Mouse (Mus musculus) MEL (cell line): Measurements from ENCODE around the gene Slc22a26. TPM values are rescaled to one million over a fixed set of nuclear protein-coding genes. Genes with fewer than 3 reads are reported as not detected.

Source experiments
- DNase-seq: peaks from one replicate; pipeline ENCODE4 v3.0.0; 2011; ENCODE audit warnings: low read depth, low spot score
- H3K27ac ChIP-seq: 2 replicates; pipeline ENCODE4 v1.5.1; 2012; ENCODE audit warnings: low read depth, mild to moderate bottlenecking, control low read depth, low read length, moderate library complexity; ENCODE audit not compliant: control insufficient read depth
- H3K27me3 ChIP-seq, 2 experiments: fragments of 150-350 bp in 1 of 2; sonication (generic) in 1 of 2; 2 replicates each; pipeline ENCODE4 v1.6.1; 2012; ENCODE audit warnings: low read length in 2 of 2, mild to moderate bottlenecking in 2 of 2, improper control_type of control experiment in 1 of 2, moderate library complexity in 1 of 2; ENCODE audit not compliant: insufficient read depth in 2 of 2, control insufficient read depth in 1 of 2
- H3K36me3 ChIP-seq, 2 experiments: 2 replicates each; pipeline ENCODE4 v1.6.1; 2012 to 2014; ENCODE audit warnings: low read length in 2 of 2, improper control_type of control experiment in 1 of 2, inconsistent platforms in 1 of 2, mild to moderate bottlenecking in 1 of 2; ENCODE audit not compliant: insufficient read depth in 2 of 2, control insufficient read depth in 1 of 2
- H3K4me1 ChIP-seq, 2 experiments: fragments of 150-350 bp in 1 of 2; sonication (generic) in 1 of 2; 2 replicates each; pipeline ENCODE4 v1.6.1; 2012; ENCODE audit warnings: low read length in 2 of 2, improper control_type of control experiment in 1 of 2, mild to moderate bottlenecking in 1 of 2; ENCODE audit not compliant: insufficient read depth in 2 of 2, control insufficient read depth in 1 of 2
- H3K4me3 ChIP-seq, 2 experiments: fragments of 150-350 bp in 1 of 2; sonication (generic) in 1 of 2; 2 replicates each; pipeline ENCODE4 v1.5.1; 2012; ENCODE audit warnings: low read depth in 2 of 2, low read length in 2 of 2, mild to moderate bottlenecking in 2 of 2, moderate library complexity in 2 of 2, control low read depth in 1 of 2, improper control_type of control experiment in 1 of 2; ENCODE audit not compliant: control insufficient read depth in 1 of 2, insufficient read depth in 1 of 2
- H3K79me2 ChIP-seq: 2 replicates; pipeline ENCODE4 v1.6.1; 2012; ENCODE audit warnings: mild to moderate bottlenecking, low read length, moderate library complexity; ENCODE audit not compliant: control insufficient read depth, poor library complexity, insufficient read depth
- H3K9ac ChIP-seq: 2 replicates; pipeline ENCODE4 v1.6.1; 2012; ENCODE audit warnings: low read depth, mild to moderate bottlenecking, control low read depth, low read length, moderate library complexity; ENCODE audit not compliant: control insufficient read depth, poor library complexity, severe bottlenecking
- H3K9me3 ChIP-seq: fragments of 150-350 bp; sonication (generic); replicated peaks from 2 replicates; pipeline ENCODE4 v1.6.1; 2012; ENCODE audit warnings: mild to moderate bottlenecking, low read length, improper control_type of control experiment, moderate library complexity; ENCODE audit not compliant: insufficient read depth
- BHLHE40 ChIP-seq: IDR thresholded peaks from 2 replicates; pipeline ENCODE4 v1.6.1; 2012; ENCODE audit warnings: low read depth, mild to moderate bottlenecking, inconsistent platforms, low read length, improper control_type of control experiment, borderline replicate concordance
- CHD2 ChIP-seq: IDR thresholded peaks from 2 replicates; pipeline ENCODE4 v1.6.1; 2011; ENCODE audit warnings: low read length, improper control_type of control experiment
- E2F4 ChIP-seq: IDR thresholded peaks from 2 replicates; pipeline ENCODE4 v1.6.1; 2011; ENCODE audit warnings: low read depth, low read length, improper control_type of control experiment, borderline replicate concordance
- ELF1 ChIP-seq: IDR thresholded peaks from 2 replicates; pipeline ENCODE4 v1.6.1; 2014; ENCODE audit warnings: low read depth, mild to moderate bottlenecking, inconsistent platforms, low read length, improper control_type of control experiment, moderate library complexity
- ETS1 ChIP-seq: IDR thresholded peaks from 2 replicates; pipeline ENCODE4 v1.6.1; 2012; ENCODE audit warnings: low read depth, mild to moderate bottlenecking, inconsistent platforms, low read length, improper control_type of control experiment, moderate library complexity
- KAT2A ChIP-seq: conservative IDR thresholded peaks from 2 replicates; pipeline ENCODE4 v1.6.1; 2012; ENCODE audit warnings: low read depth, low read length, improper control_type of control experiment, inconsistent platforms
- MAFK ChIP-seq: IDR thresholded peaks from 2 replicates; pipeline ENCODE4 v1.6.1; 2011; ENCODE audit warnings: low read depth, mild to moderate bottlenecking, low read length, improper control_type of control experiment, borderline replicate concordance
- MAZ ChIP-seq: IDR thresholded peaks from 2 replicates; pipeline ENCODE4 v1.6.1; 2012; ENCODE audit warnings: low read depth, mild to moderate bottlenecking, inconsistent platforms, low read length, improper control_type of control experiment
- MYB ChIP-seq: IDR thresholded peaks from 2 replicates; pipeline ENCODE4 v1.6.1; 2011; ENCODE audit warnings: mild to moderate bottlenecking, low read depth, low read length, improper control_type of control experiment
- MYC ChIP-seq: IDR thresholded peaks from 2 replicates; pipeline ENCODE4 v1.6.1; 2011; ENCODE audit warnings: low read depth, mild to moderate bottlenecking, low read length, improper control_type of control experiment, moderate library complexity
- POLR2AphosphoS2 ChIP-seq: IDR thresholded peaks from 2 replicates; pipeline ENCODE4 v1.6.1; 2011; ENCODE audit warnings: low read length, improper control_type of control experiment
- RAD21 ChIP-seq: IDR thresholded peaks from 2 replicates; pipeline ENCODE4 v1.6.1; 2011; ENCODE audit warnings: mild to moderate bottlenecking, low read depth, low read length, improper control_type of control experiment
- RCOR1 ChIP-seq: IDR thresholded peaks from 2 replicates; pipeline ENCODE4 v1.6.1; 2012; ENCODE audit warnings: low read depth, mild to moderate bottlenecking, inconsistent platforms, low read length, improper control_type of control experiment
- SIN3A ChIP-seq: IDR thresholded peaks from 2 replicates; pipeline ENCODE4 v1.6.1; 2012; ENCODE audit warnings: low read length, improper control_type of control experiment, inconsistent platforms
- SMC3 ChIP-seq: IDR thresholded peaks from 2 replicates; pipeline ENCODE4 v1.6.1; 2011; ENCODE audit warnings: low read depth, low read length, improper control_type of control experiment
- TAL1 ChIP-seq: IDR thresholded peaks from 2 replicates; pipeline ENCODE4 v1.6.1; 2012; ENCODE audit warnings: mild to moderate bottlenecking, inconsistent platforms, low read length, moderate library complexity, mixed read lengths
- TBP ChIP-seq: IDR thresholded peaks from 2 replicates; pipeline ENCODE4 v1.8.0; 2011; ENCODE audit warnings: low read depth, low read length, improper control_type of control experiment
- TCF12 ChIP-seq: IDR thresholded peaks from 2 replicates; pipeline ENCODE4 v1.6.1; 2014; ENCODE audit warnings: low read depth, mild to moderate bottlenecking, inconsistent platforms, low read length, improper control_type of control experiment, moderate library complexity
- USF1 ChIP-seq: IDR thresholded peaks from 2 replicates; pipeline ENCODE4 v1.6.1; 2014; ENCODE audit warnings: low read depth, mild to moderate bottlenecking, inconsistent platforms, low read length, improper control_type of control experiment, moderate library complexity
- ZMIZ1 ChIP-seq: IDR thresholded peaks from 2 replicates; pipeline ENCODE4 v1.6.1; 2012; ENCODE audit warnings: low read depth, mild to moderate bottlenecking, inconsistent platforms, low read length, improper control_type of control experiment, moderate library complexity
- polyA plus RNA-seq, 2 experiments: library from polyadenylated mRNA; stranded (reverse) in 1 of 2; unstranded in 1 of 2; fragments of >175 nt in 1 of 2; fragments of >200 nt in 1 of 2; gene quantifications; 2 replicates each; pipeline versions ENCODE4 v1.2.1 to v1.2.4; 2012; ENCODE audit warnings: low replicate concordance in 2 of 2, low read depth in 1 of 2; ENCODE audit not compliant: insufficient read length in 2 of 2, insufficient read depth in 1 of 2, missing spikeins in 1 of 2
- total RNA-seq: library from RNA; depleted of rRNA; stranded (reverse); fragments of 300-350 nt; gene quantifications from 2 replicates; pipeline ENCODE4 v1.2.3, GENCODE M21; 2012; rRNA removed

The Slc22a26 gene
- total RNA-seq (not detected in 2 replicates), polyA plus RNA-seq (not detected)

GRCm38 (mm10) chr19:7802571-7802970 is at the start of gene Slc22a26:
Gene Slc22a26, minus strand, starts transcription at chr19:7802667.
- no peak for DNase-seq
- no peak within 1 kb of the TSS for H3K27ac ChIP-seq
- no peak within 1 kb of the TSS for H3K9ac ChIP-seq
- no peak within 1 kb of the TSS for H3K4me3 ChIP-seq
- no peak for TF ChIP-seq E2F4
- no peak for TF ChIP-seq MAFK
- no peak for TF ChIP-seq ELF1
- no peak for TF ChIP-seq USF1
- no peak for TF ChIP-seq KAT2A
- no peak for TF ChIP-seq BHLHE40
- TF ChIP-seq SMC3 = no peak
- no peak for TF ChIP-seq RCOR1
- TF ChIP-seq MYB = no peak
- no peak for TF ChIP-seq ZMIZ1
- no peak for TF ChIP-seq MYC
- TF ChIP-seq TAL1 = no peak
- TF ChIP-seq TBP = no peak
- TF ChIP-seq RAD21 = no peak
- TF ChIP-seq POLR2AphosphoS2 = no peak
- no peak for TF ChIP-seq CHD2
- H3K9me3 ChIP-seq = no peaks in the 10 kb centered on the region
- no peaks in the 10 kb centered on the region for H3K27me3 ChIP-seq
- no peaks in the 10 kb centered on the region for H3K4me1 ChIP-seq
- no peaks in the 10 kb centered on the region for H3K79me2 ChIP-seq
- H3K36me3 ChIP-seq = no peaks in the 10 kb centered on the region

DNA sequence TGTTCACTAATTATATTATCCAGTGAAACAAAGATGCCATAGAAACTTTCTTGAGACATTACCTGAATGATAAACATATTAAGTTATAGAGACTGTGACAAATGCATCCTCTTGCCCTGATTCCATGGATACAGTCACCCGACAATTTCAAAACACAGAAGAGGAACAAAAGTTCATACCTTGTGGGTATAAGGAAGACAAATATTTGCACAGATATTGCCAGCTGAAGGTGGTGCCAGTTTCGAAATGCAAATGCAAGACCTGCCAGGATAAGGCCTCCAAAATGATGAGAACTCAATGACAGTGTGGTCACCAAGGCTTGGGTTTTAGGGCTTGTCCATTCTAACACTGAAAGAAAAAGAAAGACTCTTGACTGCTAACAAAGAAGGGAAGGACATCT is 27.4 kb upstream of the Slc22a26 start:
- H3K9ac ChIP-seq = no peak overlapping the region
- no peak overlapping the region for H3K4me3 ChIP-seq
- H3K36me3 ChIP-seq = no peaks in the 10 kb centered on the region
- no peaks in the 10 kb centered on the region for H3K79me2 ChIP-seq
- no peaks in the 10 kb centered on the region for H3K27me3 ChIP-seq
- no peak for DNase-seq
- TF ChIP-seq ETS1 (no peak), SIN3A (no peak), ZMIZ1 (no peak), MYB (no peak), TAL1 (no peak), TCF12 (no peak), MAFK (no peak), MAZ (no peak)
- no peaks in the 10 kb centered on the region for H3K9me3 ChIP-seq
- no peaks in the 10 kb centered on the region for H3K4me1 ChIP-seq
- no peak overlapping the region for H3K27ac ChIP-seq
